Mouse (Mus musculus): ENCODE data around the gene Dxo.
"Not testable (repeated sequence)": the region's sequence is repeated elsewhere in the genome, so short reads cannot be mapped to it uniquely, and the experiment has no call there.

Gene Dxo

GRCm38 (mm10) chr17:34830776-34831175, 6.0 kb upstream of the Dxo start:
- DNase-seq (ENCODE audit: low read depth, low spot score) = not testable (repeated sequence)

DNA sequence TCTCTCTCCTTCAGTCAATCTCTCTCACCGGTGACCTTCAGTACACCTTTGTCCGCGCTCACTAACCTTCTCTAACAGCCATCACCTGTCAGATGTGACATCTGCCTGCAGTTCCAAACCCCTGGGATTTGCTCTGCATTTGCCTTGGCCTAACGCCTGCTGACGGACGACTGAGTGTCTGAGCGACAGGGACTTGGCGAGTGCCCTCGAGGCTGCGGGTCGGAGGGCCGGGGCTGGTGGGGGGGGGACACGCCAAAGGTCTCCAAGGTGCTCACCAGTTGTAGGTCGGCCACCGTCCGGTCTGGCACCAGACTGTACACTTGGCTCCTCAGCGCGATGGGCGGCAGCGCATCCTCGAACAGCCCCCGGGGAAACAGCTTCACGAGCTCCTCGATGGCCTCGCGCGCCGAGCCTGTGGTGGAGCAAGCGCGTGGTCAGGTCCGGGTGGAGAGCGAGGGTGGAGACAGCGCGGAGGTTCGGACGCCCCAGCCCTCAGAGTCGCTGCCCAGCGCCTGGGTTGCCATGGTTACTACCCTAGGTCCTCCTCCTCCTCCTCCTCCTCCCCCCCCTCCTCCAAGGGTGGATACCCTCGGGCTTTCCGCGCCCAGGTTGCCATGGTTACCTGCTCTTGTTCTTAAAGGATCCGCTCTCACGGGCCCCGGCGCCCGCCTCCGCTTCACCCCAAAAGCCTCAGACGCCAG, 514 bp upstream of the Dxo start:
- DNase-seq (ENCODE audit: low read depth, low spot score) = no peak

DNA sequence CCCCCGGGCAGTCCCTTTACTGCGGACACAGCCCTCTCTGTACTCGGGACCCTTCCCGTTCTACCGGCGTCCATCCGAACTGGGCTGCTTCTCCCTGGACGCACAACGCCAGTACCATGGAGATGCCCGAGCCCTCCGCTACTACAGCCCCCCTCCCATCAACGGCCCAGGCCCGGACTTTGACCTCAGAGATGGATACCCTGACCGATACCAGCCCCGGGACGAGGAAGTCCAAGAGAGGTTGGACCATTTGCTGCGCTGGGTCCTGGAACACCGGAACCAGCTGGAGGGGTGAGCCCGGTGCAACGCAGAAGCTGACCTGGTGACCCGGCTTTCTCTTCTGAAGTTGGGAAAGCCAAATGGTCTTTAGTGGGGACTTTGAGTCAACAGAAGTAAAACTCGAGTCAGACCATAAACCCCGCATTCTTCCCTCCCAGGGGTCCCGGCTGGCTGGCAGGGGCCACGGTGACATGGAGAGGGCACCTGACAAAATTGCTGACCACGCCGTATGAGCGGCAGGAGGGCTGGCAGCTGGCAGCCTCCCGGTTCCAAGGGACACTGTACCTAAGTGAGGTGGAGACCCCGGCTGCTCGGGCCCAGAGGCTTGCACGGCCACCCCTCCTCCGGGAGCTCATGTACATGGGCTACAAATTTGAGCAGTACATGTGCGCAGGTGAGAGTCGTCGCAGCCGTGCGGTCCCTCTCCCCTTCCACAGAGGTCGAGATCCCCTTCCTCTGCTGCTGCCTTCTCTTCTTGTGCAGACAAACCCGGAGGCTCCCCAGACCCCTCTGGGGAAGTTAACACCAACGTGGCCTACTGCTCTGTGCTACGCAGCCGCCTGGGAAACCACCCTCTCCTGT, 875 bp downstream of the Dxo start:
- no peak for DNase-seq (ENCODE audit: low read depth, low spot score)

GRCm38 (mm10) chr17:34838785-34839184, 2.0 kb downstream of the Dxo start:
- no peak for DNase-seq (ENCODE audit: low read depth, low spot score)

DNA sequence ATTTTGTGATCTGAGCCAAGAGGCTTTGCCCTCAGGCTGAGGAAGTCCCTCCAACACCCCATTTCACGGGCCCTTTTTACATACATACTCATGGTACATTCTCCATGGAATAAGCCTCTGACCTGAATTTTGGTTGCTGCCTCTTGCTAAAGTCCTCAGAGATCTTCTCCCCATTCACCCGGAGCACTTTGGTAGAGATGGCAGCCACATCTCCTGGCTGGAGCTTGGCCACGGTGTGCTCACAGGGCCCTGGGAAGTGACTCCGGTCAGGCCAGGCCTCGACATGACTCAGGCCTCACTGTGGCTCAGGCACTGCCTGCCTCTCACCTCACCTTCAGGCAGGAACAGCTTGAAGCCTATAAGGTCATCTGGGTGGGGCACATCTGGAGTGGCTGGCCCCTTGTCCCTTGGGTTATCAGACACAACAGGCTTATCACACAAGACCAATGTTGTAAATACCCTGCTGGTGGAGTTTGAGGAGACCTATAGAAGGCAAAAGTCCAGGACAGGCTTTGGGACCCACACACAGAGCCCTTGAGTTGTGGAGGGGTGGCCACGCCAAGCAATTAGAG, 4.0 kb downstream of the Dxo start:
- no peak for DNase-seq (ENCODE audit: low read depth, low spot score)

DNA sequence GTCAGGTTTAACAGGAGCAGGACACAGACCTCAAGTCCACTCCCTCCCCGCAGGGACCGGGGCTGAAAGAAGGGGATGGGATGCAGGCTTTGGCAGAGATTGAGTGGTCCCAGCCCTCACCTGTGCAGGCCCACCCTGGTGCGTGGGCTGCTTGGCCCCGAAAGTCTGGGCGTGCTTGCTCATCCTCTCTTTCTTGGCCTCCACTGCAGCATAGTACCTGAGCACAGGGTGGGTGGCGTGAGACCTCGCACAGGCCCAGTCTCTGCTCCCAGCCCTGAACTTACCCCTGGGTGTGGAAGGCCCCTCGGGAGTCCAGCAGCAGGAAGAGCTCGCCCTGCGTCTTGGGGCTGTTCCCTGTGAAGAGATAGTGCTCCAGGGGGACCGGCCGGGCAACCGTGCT, 8.1 kb downstream of the Dxo start:
- DNase-seq (ENCODE audit: low read depth, low spot score) = no peak

GRCm38 (mm10) chr17:34847192-34847591, 10.4 kb downstream of the Dxo start:
- no peak for DNase-seq (ENCODE audit: low read depth, low spot score)

DNA sequence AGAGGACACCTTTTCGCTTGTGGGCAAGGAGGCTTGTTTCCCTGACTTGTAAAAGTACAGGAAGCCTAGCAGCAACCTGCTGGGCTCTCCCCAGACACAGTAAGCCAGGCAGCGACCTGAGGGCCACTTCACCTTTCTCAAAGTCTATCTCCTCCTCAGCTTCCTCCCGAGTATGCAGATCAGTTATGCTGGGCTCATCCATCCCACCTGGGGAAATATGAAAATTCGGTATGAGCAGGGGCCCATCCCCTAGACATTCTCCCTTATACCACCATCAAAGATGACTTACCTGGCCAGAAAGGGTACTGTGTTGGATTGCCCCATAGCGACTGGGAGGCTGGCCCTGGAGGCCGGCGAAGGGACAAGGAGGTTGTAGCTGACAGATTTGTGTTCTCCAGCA, 10.8 kb downstream of the Dxo start:
- DNase-seq (ENCODE audit: low read depth, low spot score) = no peak

DNA sequence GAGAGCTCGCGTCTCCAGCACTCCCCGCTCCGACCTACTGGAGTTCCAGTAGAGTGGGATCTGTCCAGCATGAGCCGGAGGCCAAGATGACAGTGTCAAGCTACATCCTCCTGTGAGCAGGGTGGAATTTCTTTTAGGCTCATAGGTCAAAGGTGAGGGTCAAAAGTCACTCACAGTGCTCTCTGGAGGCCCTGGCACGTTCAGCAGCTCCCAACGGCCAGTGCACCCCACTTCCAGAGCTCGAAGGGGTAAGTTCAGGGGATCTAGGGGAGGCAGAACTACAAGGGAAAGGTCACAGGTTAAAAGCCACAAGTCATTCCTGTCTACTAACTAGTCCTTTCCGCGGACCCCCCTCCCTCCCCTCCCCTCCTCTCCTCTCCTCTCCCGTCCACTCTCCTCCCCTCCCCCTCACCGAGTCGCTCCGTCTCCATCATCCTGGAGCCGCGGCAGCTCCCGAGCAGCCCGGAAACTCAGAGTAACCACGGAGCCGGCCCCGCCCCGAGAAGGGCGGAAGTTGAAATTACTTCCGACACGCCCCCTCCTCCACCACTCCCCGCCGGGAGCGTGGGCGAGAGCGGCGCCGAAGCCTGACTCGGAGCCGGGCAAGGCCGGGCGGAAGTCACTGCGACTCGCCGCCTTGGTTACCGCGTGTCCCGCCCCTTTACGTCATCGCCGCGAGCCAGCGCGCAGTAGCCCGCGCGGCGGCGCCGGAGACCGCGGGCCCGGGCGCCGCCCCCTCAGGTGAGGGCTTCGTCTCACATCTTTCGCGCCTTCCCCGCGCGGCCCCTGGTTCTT, 13.1 kb downstream of the Dxo start, which contains the start of the genes Skiv2l and Nelfe:
Gene Skiv2l (minus strand): TSS at position 489 of the 795 bp plus-strand sequence.
Gene Nelfe (plus strand): TSS at position 670 of the 795 bp plus-strand sequence.
- DNase-seq (ENCODE audit: low read depth, low spot score) = peak; percentile 91

GRCm38 (mm10) chr17:34850517-34851125, 13.8 kb downstream of the Dxo start:
- no peak for DNase-seq (ENCODE audit: low read depth, low spot score)

GRCm38 (mm10) chr17:34853511-34853910, 16.7 kb downstream of the Dxo start:
- DNase-seq (ENCODE audit: low read depth, low spot score) = no peak

DNA sequence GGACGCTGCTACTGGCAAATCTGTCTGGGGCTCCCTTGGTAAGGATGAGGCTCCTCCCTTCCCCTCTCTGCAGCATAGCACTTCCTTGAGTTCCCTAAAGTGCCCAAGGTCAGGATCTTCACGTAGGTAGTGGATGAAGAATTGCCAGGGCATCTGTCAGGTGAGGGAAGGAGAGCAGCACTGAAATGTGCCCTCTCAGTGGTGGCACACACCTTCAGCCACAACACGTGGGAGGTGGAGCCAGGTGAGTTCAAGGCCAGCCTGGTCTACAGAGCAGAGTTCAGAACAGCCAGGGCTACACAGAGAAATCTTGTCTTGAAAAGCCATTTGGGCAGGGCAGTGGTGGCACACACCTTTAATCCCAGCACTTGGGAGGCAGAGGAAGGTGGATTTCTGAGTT, 17.9 kb downstream of the Dxo start:
- no peak for DNase-seq (ENCODE audit: low read depth, low spot score)

DNA sequence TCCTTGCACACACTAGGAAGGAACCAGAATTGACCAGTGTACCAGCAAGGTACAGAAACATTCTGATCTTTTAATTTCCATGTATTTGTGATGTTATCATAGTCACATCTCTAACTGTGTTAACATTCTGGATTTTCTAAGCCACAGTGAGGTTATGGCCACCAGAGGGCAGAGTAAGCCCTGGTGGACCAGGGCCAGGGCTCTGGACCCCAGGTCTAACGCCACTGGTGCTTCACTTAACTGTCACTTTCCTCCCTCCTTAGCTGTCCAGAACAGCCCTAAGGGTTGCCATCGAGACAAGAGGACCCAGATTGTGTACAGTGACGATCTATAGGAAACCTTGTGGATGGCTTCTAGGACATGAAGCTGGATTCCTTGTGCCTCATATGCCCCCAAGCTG, 19.0 kb downstream of the Dxo start:
- DNase-seq (ENCODE audit: low read depth, low spot score) = no peak

DNA sequence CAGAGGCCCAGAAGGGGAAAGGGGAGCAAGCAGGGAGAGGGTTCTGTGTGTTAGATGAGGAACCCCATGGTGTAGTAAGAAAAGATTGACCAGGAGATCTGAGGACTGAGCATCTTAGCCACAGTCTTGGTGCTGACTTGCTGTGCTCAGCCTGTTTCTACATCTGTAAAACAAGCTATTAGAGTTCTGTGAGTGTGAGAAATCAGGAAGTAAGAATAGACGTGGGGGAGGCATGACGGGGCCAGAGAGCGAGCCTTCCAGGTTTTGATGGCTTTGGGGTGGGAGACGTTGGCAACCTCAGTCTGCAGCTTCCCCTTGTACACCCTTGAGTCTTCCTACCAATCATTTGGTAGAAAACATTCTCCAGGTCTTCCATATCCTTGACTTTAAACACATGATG, 21.9 kb downstream of the Dxo start:
- DNase-seq (ENCODE audit: low read depth, low spot score) = no peak

- no peak for DNase-seq (ENCODE audit: low read depth, low spot score)
Measured at GRCm38 (mm10) chr17:34860514-34860913, 23.7 kb downstream of the Dxo start.

GRCm38 (mm10) chr17:34861704-34862415, 25.0 kb downstream of the Dxo start:
- no peak for DNase-seq (ENCODE audit: low read depth, low spot score)

DNA sequence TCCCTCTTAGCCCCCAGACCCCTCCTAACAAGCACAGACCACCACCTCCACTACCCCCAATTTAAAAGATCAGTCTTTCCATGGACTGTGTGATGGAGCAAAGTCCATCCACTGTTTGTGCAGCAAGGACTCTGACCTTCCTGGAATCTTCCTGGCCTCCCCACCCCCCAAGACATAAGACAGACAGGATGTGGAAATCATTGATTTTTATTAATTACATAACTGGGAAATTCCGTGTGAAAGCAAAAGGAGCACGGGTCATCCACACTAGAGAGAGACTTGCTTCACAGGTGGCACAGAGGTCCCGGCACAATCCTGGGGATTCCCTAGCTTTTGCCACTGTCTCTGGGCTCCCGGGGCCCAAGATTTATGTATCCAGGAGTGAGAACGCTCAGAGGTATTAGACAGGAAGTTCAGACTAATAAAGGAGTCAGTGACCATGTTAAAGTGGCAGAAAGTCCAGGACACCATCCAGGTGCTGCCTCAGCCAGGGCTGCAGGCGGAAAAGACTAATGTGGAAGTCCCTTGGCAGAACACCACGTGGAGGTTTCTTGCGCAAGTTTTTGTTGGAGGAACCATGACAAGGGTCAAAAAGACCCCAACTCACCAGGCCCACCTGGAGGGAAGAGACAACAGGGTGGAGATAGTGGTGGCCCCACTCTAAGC, 25.7 kb downstream of the Dxo start, which contains the start of gene Cfb:
Gene Cfb (minus strand): TSS at position 103 of the 666 bp plus-strand sequence.
- no peak for DNase-seq (ENCODE audit: low read depth, low spot score)

DNA sequence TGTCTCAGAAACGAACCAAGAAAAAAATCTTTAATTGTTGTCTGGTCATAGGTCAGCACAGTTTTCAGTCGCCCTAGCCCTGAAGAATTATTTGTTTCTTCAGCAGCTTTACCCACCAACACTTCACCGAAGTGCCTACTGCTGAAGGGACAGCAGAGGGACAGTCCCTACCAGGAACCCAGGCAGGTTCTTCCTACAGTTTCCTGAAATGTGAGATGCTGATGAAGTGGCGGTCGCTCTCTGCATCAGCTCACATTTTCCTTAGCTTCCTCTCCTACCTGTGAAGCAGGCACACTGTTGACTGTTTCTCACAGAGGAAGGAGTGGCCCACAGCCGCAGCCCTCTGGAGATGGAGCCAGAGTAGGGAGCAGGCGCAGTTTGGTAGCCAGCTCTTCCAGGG, 29.2 kb downstream of the Dxo start:
- DNase-seq (ENCODE audit: low read depth, low spot score) = no peak

DNA sequence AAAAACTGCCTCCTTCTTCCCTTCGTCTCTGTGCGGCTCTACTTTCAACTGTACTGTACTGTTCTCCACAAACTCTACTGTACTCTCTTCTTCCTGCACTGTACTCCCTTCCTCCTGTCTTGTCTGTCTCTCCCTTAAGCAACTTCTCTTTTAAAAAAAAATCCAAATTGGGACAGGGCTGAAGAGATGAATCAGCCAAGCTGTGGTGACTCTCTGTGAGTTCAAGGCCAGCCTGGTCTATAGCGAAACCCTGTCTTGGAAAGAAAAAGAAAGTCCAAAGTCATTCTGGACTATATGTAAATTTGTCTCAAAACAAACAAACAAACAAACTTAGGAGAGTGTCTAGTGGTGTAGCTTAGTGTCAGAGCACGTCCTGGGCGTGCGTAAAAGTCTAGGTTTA, 37.5 kb downstream of the Dxo start:
- DNase-seq (ENCODE audit: low read depth, low spot score) = no peak

DNA sequence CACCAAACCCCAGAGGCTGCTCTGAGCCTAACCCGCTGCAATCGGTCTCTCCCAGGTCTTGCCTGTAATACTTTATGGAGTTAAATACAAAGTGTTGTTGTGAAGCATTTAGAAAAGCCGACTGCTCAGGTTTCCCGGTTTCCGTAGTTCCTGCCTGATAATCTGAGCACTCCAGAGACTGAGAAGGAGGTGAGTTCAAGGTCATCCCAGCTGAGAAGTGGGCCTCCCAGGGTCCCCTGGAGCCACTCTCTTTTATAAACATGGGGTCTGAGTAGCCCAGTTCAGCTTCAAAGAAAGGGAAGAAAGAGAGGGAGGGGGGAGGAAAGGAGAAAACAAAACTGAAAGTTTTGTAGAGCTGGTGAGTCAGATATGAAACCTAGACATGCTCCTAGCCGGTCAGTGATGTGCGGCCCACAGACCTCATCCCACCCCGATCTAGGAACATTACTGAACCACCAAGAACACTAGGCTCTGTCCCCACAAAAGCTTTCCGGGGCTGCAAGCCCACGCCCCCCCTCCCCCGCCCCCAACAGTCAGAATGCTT, 42.6 kb downstream of the Dxo start, which contains the start of gene Zbtb12:
Gene Zbtb12 (plus strand): TSS at position 148 of the 544 bp plus-strand sequence.
- no peak for DNase-seq (ENCODE audit: low read depth, low spot score)

Measured in WW6 (cell line).